Mouse (Mus musculus) forebrain, embryonic 14.5 days (tissue): ENCODE measurements around the gene Nfx1. TPM values are rescaled to one million over a fixed set of nuclear protein-coding genes. Genes with fewer than 3 reads are reported as not detected.

Experiments
- ATAC-seq: fragments of 200-750 bp; cut with Nextera tagmentation; 2 replicates; pipeline ENCODE4 v1.8.0; 2017; ENCODE audit warnings: mild to moderate bottlenecking, moderate library complexity
- DNase-seq: peaks from one replicate; pipeline ENCODE4 v3.0.0-alpha.2; 2015; ENCODE audit warnings: low spot score
- H3K27ac ChIP-seq: fragments of 300-500 bp; sonication (generic); 2 replicates; pipeline ENCODE4 v1.5.1; 2014; ENCODE audit warnings: low read depth, mild to moderate bottlenecking, control low read depth, low read length, moderate library complexity
- H3K27me3 ChIP-seq: fragments of 300-500 bp; sonication (generic); replicated peaks from 2 replicates; pipeline ENCODE4 v1.6.1; 2014; ENCODE audit warnings: low read length, control low read depth, mixed read lengths; ENCODE audit not compliant: control insufficient read depth, insufficient read depth
- H3K36me3 ChIP-seq: fragments of 300-500 bp; sonication (generic); 2 replicates; pipeline ENCODE4 v1.6.1; 2014; ENCODE audit warnings: low read length, control low read depth; ENCODE audit not compliant: control insufficient read depth, insufficient read depth
- H3K4me1 ChIP-seq: fragments of 300-500 bp; sonication (generic); 2 replicates; pipeline ENCODE4 v1.6.1; 2014; ENCODE audit warnings: antibody characterized with exemption, low read length, control low read depth; ENCODE audit not compliant: control insufficient read depth, insufficient read depth
- H3K4me2 ChIP-seq: fragments of 300-500 bp; sonication (generic); 2 replicates; pipeline ENCODE4 v1.6.1; 2014; ENCODE audit warnings: mild to moderate bottlenecking, control low read depth, low read length
- H3K4me3 ChIP-seq: fragments of 300-500 bp; sonication (generic); 2 replicates; pipeline ENCODE4 v1.5.1; 2014; ENCODE audit warnings: low read depth, low read length, control low read depth
- H3K9ac ChIP-seq: fragments of 300-500 bp; sonication (generic); 2 replicates; pipeline ENCODE4 v1.6.1; 2014; ENCODE audit warnings: mild to moderate bottlenecking, low read length, control low read depth, moderate library complexity
- H3K9me3 ChIP-seq: fragments of 300-500 bp; sonication (generic); replicated peaks from 2 replicates; pipeline ENCODE4 v1.6.1; 2016; ENCODE audit warnings: low read length, control low read depth, mixed read lengths; ENCODE audit not compliant: control insufficient read depth
- WGBS: fragments of 180-500 bp; shearing (Covaris S2); extraction: QIAGEN DNeasy Blood & Tissue Kit; methylation state at CpG from one replicate; pipeline ENCODE4 v1.1.7; 2014; 5-methylcytosine and 5-hydroxymethylcytosine counted together
- polyA plus RNA-seq: library from polyadenylated mRNA; unstranded; fragments of >200 nt; fragmentation: Nextera tagmentation; extraction: Ambion mirVana; gene quantifications from 2 replicates; pipeline ENCODE4 v1.2.1, GENCODE M21; 2014

Nfx1 gene
- polyA plus RNA-seq, 1 experiment from 2014 or later = 75.9 TPM

DNA sequence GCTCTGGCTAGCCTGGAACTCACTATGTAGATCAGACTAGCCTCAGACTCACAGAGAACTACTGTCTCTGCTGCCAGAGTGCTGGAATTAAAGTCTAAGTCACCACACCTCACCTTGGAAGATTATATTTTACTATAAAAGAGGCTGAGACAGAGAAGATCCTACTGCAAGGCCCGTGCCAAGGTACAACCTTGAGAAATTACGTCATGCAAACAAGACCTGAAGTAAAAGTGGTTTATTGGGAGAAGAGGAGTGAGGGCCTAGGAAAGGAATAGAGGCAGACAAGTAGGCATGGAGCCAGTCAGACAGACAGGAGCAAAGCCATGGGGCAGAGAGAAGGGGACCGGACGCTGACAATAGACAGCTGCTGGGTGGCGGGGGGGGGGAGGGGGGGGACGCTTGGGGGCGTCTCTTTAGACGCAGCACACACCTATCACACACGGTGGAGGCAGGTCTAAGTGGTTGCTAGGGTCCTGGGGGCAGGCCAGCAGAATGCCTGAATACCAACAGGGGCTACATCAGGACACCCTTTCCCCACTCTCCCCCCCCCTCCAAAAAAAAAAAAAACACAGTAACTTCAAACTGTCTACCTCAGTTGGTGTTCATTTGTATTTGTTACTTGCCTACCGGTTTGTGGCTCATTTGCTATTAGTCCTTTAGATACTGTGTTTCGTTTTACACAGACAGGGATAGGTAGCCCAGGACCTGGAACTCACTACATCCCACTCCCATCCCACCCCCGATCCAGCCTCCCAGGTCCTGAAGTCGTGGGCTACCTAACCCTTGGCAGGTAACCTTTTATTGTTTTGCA lies 720 bp upstream of the Nfx1 start:
- DNase-seq (no peak), ATAC-seq (peak; percentile 47; the same call in 1 of the 2 replicates)
- WGBS = 12% methylated on average over 11 of the region's 13 CpGs
- Histone ChIP-seq H3K4me1 (peaks cover 9% of the 10 kb centered on the region), H3K27ac (peak overlapping the region; percentile 91), H3K4me3 (peak overlapping the region; percentile 98), H3K4me2 (peak overlapping the region; percentile 73), H3K9me3 (no peaks in the 10 kb centered on the region), H3K27me3 (no peaks in the 10 kb centered on the region), H3K9ac (peak overlapping the region; percentile 86), H3K36me3 (peaks cover 33% of the 10 kb centered on the region)

- DNase-seq = no peak
- Histone ChIP-seq H3K9ac (peak overlapping the region; percentile 86), H3K4me1 (peaks cover 9% of the 10 kb centered on the region), H3K27me3 (no peaks in the 10 kb centered on the region), H3K9me3 (no peaks in the 10 kb centered on the region), H3K27ac (peak overlapping the region; percentile 91), H3K36me3 (peaks cover 29% of the 10 kb centered on the region), H3K4me2 (peak overlapping the region; percentile 73), H3K4me3 (peak overlapping the region; percentile 98)
- WGBS = 0% methylated on average over 16 of the region's 16 CpGs
- no peak for ATAC-seq
Observed at GRCm38 (mm10) chr4:40970592-40970841, 189 bp upstream of the Nfx1 start.

DNA sequence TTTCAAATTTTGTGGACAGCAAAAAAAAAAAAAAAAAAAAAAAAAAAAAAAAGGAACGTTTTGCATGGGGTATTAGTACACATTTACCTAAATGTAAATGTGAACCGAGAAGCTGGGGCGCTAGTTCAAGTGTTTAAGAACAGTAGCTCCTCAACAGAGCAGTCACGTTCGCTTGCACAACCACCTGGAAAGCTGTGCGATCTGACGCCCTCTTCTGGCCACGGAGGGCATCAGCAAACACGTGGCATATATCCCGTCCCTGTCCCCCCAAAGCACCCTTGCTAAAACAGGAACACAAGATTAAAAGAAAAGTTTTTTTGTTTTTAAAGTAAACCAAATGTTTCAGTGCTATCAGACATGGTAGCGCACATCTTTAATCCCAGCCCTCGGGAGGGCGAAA lies 1.0 kb downstream of the Nfx1 start:
- peak overlapping the region; percentile 73 for H3K4me2 ChIP-seq

GRCm38 (mm10) chr4:40974011-40974410 lies 3.3 kb downstream of the Nfx1 start:
- Histone ChIP-seq H3K27ac (no peak overlapping the region), H3K36me3 (peaks cover 28% of the 10 kb centered on the region), H3K4me1 (peaks cover 9% of the 10 kb centered on the region), H3K4me3 (no peak overlapping the region), H3K9ac (no peak overlapping the region), H3K9me3 (no peaks in the 10 kb centered on the region), H3K27me3 (no peaks in the 10 kb centered on the region), H3K4me2 (no peak overlapping the region)
- no peak for DNase-seq
- 91% methylated on average over 1 of the region's 1 CpGs for WGBS
- ATAC-seq = no peak

More for the DNA sequence above, 1.0 kb downstream of the Nfx1 start:
- DNase-seq (peak; percentile 37), ATAC-seq (no peak)
- H3K9me3 ChIP-seq = no peaks in the 10 kb centered on the region
- H3K9ac ChIP-seq = peak overlapping the region; percentile 86
- WGBS = 26% methylated on average over 13 of the region's 13 CpGs
- peak overlapping the region; percentile 98 for H3K4me3 ChIP-seq
- H3K27ac ChIP-seq = no peak overlapping the region
- no peaks in the 10 kb centered on the region for H3K27me3 ChIP-seq
- H3K4me1 ChIP-seq = peaks cover 9% of the 10 kb centered on the region
- H3K36me3 ChIP-seq = peaks cover 22% of the 10 kb centered on the region

DNA sequence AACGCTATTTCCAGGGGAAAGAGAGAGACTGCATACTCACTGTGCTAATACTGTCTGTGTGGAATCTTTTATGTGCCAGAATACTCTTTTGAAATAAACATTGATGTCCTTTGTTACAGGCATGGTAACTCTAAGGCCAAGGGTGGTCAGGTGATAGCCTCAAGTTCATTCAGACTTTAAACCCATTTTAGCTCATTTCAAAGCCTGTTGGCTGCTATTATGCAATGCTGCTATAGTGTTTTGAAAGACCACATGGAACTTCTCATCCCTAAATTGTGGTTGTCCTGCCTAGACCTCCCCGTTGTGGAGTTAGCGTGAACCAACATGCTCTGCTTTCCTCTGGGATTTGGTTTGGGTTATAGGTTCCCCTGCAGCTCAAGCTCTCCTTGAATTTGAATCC lies 5.0 kb downstream of the Nfx1 start:
- H3K4me3 ChIP-seq = no peak overlapping the region
- 95% methylated on average over 3 of the region's 3 CpGs for WGBS
- H3K4me1 ChIP-seq = peaks cover 4% of the 10 kb centered on the region
- ATAC-seq = no peak
- no peaks in the 10 kb centered on the region for H3K27me3 ChIP-seq
- H3K27ac ChIP-seq = no peak overlapping the region
- H3K9ac ChIP-seq = no peak overlapping the region
- peaks cover 43% of the 10 kb centered on the region for H3K36me3 ChIP-seq
- H3K4me2 ChIP-seq = no peak overlapping the region
- no peak for DNase-seq
- H3K9me3 ChIP-seq = no peaks in the 10 kb centered on the region

DNA sequence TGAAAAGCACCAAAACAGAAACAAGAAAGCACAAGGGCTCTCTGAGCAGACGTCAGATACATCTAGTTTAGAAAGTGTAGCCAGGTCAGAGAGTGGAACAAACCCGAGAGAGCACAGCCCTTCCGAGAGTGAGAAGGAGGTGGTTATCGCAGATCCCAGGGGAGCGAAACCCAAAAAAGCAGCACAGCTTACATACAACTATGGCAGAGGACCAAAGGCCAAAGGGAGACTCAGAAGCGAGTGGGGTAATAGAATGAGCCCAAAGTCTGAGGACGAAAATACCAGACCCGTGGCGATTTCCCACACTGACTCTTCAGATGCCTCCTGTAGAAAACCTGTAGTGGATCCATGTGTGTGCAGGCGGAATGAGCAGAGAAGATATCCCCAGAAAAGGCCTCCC lies 5.9 kb downstream of the Nfx1 start:
- DNase-seq (no peak), ATAC-seq (no peak)
- no peak overlapping the region for H3K4me3 ChIP-seq
- H3K4me1 ChIP-seq = peaks cover 4% of the 10 kb centered on the region
- no peaks in the 10 kb centered on the region for H3K27me3 ChIP-seq
- no peak overlapping the region for H3K4me2 ChIP-seq
- no peak overlapping the region for H3K9ac ChIP-seq
- H3K36me3 ChIP-seq = peaks cover 51% of the 10 kb centered on the region
- no peaks in the 10 kb centered on the region for H3K9me3 ChIP-seq
- no peak overlapping the region for H3K27ac ChIP-seq
- WGBS = 88% methylated on average over 10 of the region's 10 CpGs

DNA sequence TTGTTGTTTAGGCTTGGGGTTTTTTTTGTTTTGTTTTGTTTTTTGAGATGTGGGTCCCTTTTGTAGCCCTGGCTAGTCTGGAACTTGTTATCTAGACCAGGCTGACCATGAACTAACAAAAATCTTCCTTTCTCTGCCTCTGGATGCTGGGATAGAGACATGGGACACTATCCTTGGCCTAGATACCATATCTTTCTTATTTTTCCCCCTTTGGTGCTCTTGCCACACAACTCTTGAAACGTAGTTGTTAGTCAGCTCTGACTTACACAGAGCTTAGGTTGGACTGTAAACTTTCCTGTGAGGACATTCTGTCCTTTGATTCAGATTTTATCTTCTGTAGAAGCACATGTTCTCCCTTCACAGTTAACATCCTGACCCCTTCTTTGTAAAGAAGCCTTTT lies 8.7 kb downstream of the Nfx1 start:
- WGBS = 96% methylated on average over 1 of the region's 1 CpGs
- Histone ChIP-seq H3K27ac (no peak overlapping the region), H3K4me1 (no peaks in the 10 kb centered on the region), H3K4me2 (no peak overlapping the region), H3K36me3 (peaks cover 65% of the 10 kb centered on the region), H3K9me3 (no peaks in the 10 kb centered on the region), H3K9ac (no peak overlapping the region), H3K4me3 (no peak overlapping the region), H3K27me3 (no peaks in the 10 kb centered on the region)
- DNase-seq (no peak), ATAC-seq (no peak)

DNA sequence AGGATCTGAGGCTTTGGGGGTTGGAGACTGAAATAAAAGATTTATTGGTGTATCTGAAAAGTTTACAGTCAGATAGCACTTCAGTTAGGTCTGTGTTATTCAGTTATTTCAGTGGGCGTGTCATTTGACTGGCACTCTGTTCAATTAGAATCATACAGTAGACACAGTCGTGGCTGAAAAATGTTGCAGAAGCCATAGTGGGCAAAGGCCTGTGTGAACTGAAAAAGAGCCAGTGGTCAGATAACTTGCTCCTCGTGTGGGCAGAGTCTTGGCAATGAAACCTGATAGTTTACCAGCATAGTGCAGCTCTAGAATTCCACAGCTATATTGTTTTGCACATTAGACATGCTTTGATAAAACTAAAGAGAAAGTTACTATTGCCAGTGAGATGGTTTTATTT lies 11.8 kb downstream of the Nfx1 start:
- no peak overlapping the region for H3K27ac ChIP-seq
- H3K9ac ChIP-seq = no peak overlapping the region
- no peaks in the 10 kb centered on the region for H3K4me1 ChIP-seq
- 83% methylated on average over 3 of the region's 3 CpGs for WGBS
- no peak overlapping the region for H3K4me2 ChIP-seq
- no peak for ATAC-seq
- peaks cover 81% of the 10 kb centered on the region for H3K36me3 ChIP-seq
- H3K27me3 ChIP-seq = no peaks in the 10 kb centered on the region
- DNase-seq = no peak
- H3K4me3 ChIP-seq = no peak overlapping the region
- no peaks in the 10 kb centered on the region for H3K9me3 ChIP-seq

GRCm38 (mm10) chr4:40983686-40984085 lies 13.0 kb downstream of the Nfx1 start:
- H3K36me3 ChIP-seq = peaks cover 80% of the 10 kb centered on the region

More at GRCm38 (mm10) chr4:40983686-40984085, 13.0 kb downstream of the Nfx1 start:
- Histone ChIP-seq H3K4me3 (no peak overlapping the region), H3K4me1 (no peaks in the 10 kb centered on the region), H3K4me2 (no peak overlapping the region), H3K27ac (no peak overlapping the region), H3K9me3 (no peaks in the 10 kb centered on the region), H3K9ac (no peak overlapping the region), H3K27me3 (no peaks in the 10 kb centered on the region)
- WGBS = 76% methylated on average over 1 of the region's 1 CpGs
- DNase-seq = no peak
- ATAC-seq = no peak
